Mouse (Mus musculus) urinary bladder, postnatal 36 days (tissue): ENCODE measurements around the gene Myo16.

ENCODE experiments used
- DNase-seq, 2 experiments: peaks; one replicate each; pipeline ENCODE4 v3.0.0; 2022; ENCODE audit warnings: low spot score in 2 of 2, mixed read lengths in 1 of 2

The Myo16 gene

DNA sequence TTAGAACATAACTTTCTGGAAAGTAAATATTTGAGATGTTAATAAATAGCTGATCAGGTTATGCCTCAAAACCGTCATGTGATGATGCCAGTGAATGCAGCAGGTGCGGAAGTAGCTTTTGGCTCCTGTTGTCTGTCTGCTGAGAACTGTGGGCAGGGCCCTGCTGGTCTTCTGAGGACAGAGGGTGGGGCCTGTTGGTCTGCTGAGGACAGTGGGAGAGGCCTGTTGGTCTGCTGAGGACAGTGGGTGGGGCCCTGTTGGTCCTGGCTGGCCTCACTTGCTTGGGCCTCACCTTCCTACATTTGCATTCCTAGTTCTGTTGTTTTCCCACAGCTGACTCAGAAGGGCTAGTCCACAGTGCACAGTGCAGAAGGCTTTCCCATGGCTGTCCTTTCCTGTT is 466.0 kb downstream of the Myo16 start:
- peak; percentile 22 to 52 for DNase-seq

DNA sequence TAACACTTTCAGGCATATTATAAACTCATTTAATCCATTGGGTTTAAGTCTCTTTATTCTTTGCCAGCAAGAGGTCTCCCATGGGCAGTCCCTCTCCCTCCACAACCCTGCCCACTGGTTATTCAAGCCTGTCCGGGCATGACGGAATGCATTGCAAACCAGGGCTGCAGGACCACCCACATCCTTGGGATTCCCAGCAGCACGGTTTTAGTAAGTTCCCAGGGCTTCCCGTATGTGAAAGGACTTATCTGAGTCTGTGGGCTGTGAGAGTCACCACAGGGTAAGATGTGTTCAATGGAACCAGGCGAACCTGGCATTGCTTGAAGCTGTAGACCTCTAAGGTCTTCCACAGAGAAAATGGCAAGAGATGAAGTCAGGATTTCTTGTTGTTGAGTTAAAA is 471.6 kb downstream of the Myo16 start:
- no peak for DNase-seq

DNA sequence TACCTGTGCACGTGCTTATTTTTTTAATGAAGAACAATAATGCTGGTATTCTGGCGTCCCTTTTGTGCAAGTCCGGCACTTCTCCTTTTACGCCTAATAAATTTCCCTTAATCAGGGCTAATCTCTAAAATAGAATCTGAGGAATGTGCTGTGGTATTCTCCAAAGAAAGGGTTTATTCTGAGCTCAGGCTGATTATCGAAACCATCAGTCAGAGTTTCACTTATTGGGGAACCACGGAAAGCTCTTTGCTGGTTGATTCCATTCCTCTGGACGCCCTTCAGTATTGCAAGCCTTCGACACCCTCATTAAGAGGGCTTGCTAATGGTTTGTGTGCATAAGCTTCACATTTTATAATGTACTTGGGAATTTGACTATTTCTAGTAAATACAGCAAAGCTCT is 475.0 kb downstream of the Myo16 start:
- DNase-seq, result no peak

DNA sequence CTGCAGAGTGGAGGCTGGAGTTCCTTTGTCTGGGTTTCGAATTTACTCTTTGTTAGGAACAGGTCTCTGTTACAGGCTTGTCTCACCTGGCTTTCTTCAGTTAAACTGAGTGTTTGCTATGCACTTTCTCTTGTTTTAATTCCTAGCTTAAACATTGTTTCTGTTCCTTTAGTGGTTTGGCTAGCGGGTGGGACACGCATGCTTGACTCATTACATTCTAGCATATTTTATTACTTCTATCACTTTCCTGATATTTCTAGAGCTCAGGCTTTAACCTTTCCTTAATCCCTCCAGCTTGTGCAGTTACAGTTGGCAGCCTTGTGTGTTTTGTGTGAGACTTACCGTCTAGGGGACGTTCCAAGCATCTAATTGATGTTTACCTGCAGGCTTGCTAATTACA is 476.2 kb downstream of the Myo16 start:
- no peak for DNase-seq

DNA sequence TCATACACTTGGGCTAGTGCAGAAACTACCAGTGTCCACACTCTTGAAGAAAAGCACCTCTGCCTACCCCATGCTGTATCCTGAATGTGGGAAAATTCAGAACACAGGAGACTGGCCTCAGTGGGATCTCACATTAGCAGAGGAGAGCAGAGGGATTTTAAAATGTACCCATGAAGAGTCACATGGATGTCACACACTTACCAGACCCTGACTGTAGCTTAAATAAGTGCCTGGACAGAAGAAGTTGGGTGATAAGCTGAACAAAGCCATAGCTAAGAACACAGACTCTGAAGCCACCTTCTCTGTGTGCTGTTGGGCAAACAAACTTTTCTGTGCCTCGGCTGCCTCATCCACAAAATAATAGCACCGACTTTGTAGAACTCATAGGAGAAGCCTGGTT is 477.3 kb downstream of the Myo16 start:
- no peak for DNase-seq

DNA sequence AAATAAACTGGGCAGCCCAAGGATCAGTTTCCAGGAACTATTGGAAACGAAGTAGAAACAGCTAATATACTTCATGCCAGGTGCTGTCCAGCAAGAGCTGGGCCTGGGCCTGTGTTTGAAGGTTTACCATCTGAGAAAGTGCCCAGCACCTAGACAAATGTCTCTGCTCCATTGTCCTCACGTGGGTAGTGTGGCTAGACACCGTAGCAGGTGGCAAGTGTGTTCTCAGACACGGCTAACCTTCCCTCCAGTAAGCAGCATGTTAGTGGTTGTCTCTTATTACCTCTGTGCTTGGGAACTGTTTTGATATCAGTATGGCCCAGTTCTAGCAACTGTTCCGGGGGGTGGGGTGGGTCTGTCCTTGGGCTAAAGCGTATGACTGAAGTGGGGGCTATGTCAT is 478.9 kb downstream of the Myo16 start:
- DNase-seq, result no peak

DNA sequence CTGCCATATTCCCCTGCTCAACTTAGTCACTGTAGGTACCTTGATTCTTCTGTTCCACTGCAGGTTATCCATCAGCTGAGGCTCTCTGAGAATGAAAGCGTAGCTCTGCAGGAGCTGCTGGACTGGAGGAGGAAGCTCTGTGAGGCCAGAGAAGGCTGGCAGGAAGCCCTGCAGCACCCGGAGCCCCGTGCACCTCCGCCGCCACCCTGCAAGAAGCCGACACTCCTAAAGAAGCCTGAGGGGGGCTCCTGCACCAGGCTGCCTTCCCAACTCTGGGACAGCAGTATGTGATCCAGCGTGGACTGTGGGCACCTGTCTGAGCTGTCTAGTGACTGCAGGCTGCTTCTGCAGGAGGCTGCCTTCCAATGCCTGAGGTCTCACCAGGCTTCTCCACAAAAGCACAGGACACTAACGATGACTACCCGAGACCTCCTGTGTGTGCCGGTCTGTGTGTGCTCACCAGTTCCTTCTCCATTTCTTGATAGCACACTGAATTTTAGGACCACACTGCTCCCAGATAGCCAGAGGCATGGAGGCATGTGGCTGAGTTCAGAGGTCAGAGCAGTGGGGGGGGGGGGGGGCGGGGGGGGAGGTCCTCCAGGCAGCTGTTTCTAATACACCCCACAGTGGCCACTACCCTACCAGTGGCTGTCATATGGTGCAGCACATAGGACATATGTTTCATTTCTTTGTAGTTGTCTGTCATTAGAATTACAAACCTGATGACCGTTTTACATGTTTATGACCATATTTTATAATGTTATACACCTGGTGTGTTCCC is 479.8 kb downstream of the Myo16 start:
- no peak for DNase-seq

DNA sequence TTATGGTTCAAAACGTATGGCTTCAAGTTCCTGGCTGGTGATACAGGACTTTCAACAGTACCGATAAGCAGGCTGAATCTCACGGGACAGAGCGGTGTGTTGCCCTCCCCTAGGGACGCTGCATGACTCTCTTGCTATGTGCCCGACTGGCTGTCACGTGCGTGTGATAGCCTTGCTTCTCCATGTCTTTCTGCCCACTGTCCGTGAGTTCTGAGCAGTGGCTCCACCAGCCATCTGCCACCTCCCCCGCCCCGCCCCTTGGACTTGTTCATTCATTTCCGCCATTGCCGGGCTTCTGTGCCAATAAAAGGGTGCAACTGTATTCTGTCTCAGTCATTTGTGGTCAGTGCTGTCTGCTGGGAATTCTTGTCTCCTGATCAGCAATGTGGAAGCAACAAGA is 480.7 kb downstream of the Myo16 start:
- DNase-seq, result no peak

DNA sequence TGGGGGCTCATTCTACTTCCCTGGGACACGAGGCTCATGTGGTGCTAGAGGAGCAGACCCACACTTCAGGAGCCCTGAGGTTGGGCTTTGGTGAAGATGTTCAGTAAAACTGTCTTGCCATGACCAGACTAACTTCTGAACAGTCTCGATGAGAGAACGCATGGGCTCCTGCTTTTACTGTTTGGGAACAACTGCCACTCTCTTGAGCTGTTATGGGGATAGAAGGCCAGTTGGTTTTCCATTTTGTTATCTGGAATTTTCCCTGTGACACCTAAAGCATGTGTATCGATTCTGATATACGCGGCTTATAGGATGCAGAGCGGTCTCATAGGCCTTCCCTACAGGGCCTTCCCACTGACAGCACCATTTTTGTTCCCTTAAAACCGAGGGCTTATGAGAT is 485.2 kb downstream of the Myo16 start:
- DNase-seq, result no peak

DNA sequence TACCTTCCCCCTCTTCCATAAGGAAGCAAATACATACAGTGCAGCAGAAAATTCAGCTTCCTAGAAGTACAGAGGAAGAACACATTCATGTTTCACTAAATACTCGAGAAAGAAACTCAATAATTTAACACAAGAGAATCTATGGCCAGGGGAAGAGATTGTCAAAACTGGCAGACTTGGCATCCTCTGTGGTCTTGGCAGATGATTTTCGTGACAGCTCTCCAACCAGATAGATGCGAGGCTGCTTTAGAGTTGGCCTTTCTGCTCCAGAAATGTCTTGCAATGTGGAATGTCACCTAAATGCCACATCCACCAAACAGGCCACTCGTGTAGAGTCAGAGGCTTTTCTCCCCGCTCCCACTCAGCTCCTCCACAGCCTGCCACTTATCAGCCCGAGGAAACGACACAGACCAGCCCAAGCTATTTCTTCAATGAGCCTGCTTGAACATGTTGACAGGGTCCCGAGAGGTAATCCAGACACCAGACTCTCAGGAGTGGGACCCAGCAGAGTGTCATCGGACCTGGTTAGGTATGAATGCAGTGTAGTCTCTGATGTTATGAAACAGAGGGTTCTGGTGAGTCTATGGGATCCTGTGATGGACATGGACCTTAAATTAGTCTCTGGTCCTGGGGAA is 486.6 kb downstream of the Myo16 start:
- no peak for DNase-seq

DNA sequence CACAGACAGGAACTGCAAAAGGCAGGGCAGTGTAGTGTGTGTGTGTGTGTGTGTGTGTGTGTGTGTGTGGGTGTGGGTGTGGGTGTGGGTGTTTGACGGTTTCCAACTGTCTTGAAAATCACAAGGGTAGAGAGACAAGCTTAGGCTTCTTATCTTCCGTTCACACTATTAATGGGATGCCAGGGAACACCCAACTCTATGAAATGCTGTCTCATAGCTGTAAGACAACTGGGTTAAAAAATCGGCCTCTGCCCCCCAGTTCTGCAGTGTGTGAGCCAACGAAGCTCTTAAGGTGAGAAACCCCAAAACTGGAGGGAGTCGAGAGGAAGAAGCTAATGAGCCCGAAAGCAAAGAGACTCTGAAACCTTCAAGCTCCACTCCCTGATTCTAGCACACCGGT is 487.1 kb downstream of the Myo16 start:
- no peak for DNase-seq

DNA sequence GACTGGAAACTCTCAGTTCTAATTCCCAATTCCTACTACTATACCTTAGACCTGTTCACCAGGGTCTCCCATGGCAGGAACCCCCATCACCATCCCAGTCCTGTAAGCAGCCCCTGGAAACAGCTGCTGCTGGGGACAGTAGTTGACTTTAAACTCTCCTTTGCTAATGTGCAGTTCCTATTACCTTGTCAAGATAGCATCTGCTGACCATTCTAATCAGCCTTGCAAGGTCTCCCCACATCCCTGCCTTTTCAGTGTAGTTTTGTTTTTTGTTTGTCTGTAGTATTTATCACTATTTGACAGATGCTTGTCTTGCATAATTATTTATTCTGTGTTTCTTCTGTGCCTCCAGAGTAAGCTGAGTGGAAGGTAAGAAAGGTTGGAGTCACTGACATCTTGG is 487.6 kb downstream of the Myo16 start:
- no peak for DNase-seq

DNA sequence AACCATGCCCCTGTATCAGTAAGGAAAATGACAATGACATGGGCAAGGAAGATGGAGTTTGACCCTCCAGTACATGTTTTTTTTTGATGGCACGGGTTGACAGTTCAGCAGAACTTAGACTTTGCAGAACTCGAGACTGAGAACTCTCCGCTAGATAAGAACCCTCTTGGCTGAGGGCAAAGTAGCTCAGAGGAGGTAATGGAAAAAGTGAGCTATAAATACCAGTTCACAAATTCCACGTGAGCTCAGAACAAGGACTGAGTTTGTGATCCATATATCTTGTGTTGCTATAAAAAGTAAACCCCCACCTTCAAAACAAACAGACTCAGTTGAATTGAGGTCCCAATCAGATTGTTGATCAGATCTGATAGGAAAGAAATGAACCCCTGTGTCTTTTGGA is 489.5 kb downstream of the Myo16 start:
- DNase-seq, result no peak

DNA sequence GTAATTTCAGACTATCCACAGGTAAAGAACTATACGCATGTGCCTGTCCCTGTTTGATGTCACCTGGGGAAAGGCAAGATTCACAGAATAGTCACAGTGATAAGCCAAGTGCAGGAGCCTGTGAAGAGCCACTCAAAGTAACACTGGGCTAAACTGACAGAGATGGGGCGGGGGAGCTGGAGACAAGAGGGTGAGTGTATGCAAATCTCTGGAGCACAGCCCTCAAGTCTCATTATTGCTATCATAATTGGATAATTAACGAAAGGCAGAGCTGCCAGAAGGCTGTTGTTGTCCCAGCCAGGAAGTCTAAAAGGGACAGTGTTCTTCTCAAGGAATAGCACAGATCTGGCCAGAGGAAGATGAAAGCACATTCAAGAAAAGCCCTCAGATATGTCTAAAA is 490.8 kb downstream of the Myo16 start:
- no peak for DNase-seq

DNA sequence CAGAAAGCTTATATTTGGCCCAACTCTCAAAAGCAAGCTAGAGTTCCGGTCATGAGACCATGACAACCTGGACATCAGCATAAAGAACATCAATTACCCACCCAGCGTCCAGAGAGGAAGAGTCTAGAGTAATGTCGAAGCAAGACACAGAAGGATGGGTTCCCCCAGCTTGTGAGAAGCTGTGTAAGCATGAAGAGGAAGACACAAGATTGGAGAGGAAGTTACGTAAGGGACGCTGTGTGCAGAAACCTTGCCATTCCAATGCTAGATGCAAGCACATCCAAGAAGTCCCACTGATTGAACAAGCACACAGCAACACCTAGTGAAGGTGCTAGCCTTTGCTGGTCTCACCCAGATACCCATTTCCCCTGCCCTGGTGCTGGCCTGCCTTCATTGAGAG is 492.0 kb downstream of the Myo16 start:
- DNase-seq, result no peak

DNA sequence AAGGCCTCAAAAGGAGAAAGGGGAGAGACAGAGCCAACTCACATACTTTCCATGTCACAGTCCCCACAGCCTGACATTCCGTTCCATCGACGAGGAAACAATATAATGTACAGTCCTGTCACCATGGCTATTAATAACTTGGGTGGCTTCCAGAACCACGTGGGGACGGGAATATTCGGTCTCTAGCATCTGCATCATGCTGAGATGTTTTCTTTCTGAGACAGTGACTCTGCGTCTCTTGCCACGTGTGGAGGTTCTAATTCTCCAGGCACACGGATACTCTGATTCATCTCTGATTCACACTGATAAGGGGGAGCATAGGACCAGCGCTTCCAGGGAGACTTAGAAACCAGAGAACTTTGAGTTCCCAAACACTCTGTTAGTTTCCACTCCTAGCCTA is 492.8 kb downstream of the Myo16 start:
- DNase-seq, result no peak

DNA sequence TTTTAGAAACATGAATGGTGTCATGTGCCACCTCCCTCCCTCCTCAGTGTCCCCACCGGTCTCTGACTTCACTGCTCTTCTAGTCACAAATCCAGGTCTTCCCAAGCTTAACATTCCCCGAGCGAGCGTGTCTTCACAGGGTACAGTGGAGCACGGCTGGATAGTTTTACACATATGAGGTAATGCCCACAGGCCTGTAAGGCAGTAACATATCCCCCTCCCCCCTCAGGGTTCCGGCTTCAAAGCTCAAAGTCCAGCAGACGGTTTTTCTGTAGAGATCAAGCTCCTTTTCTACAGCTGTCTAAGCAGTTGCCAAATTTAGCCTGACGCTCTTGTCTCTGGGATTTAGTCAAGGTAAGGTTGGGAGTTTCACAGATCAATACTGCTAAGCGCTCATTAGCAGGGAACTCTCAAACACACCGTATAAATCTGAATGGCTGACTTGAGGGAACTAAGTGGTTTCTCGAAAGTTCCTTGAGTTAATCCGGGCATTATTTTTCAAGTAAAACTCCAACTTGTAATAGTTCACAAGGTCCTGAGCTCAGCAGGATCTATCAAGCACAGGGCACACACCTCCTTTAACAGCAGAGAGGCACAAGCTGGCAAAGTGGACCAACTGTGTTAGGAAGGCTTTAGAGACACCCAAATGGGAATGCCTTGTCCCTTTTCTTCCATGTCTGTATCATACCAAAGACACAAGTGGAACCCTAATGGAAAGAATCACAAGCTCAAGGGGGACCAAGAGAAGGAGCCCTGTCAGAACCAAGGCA is 498.0 kb downstream of the Myo16 start:
- no peak for DNase-seq

DNA sequence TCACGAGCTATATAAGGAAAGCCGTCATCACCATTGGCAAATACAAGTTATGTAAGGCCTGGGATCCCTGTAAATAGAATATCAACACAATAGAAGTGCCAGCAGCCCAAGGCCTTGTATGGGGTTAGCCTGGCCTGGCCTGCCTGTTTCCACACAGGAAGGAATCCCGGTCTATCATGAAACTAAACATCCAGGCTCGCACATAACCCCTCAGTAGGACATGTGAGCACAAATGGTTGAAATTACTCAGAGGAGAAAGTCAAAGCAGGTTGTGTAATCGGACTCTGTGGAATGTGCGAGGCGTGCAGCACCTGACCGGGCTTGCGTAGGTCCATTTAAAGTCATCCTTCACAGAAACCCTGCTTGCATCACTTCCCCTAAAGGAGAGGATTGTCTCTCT is 499.6 kb downstream of the Myo16 start:
- peak; percentile 24 to 26 for DNase-seq

DNA sequence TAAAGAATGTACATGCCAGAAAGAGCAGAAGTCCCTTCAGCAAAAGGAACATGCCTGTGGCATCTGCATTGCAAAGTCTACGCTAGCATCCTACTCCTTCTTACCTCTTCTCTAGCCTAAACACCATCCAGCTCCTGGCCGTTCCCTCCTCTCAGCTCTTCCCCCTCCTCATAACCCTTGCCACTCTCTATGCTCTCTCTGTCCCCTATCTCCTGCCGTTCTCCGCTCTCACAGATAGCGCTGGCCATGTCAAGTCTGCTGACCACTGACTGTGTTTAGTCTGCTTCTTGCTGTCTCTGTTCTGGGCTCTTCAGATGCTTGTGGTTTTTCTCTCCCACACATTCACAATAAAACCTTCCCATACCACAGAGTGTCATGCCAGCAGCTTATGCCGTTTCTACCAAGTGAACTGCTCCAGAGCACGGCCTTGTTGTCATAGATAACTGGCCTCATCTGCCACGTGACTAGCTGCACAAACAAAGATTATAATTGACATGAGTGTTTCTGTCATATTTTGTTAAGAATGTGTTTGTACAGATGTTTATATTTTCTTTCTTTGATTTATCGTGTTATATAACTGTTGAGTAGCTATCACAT is 501.3 kb downstream of the Myo16 start:
- DNase-seq, result no peak

DNA sequence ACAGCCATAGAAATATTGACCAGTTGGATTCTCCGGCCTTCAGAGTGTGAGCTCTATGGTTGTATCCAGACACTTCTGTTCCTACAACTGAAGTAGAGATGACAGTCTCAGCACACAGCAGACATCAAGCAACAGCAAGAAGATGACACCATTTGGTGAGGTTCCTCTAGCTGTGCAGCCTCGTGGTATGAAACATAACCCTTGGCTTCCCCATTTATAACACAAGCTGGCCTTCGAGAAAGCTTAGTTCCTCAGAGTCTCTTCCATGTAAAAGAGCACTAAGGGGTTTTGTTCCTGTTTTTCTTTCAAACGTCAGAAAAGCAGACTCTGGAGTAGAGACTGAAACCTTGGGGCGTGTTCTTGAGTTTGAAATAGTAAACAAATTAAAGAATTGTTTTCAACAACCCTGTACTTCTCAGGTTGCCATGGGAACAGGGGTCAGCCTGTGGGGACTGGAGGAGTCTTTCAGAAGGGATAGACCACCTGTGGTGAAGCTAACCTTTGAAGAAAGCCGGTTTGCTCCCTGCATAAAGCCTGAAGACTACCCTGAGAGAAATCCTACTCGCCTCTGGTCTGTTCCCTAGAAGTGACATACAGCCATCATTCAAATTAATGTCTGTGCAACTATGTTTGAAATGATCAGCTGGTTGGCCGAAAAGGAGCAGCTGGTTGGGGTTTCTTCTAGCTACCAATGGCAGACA is 510.2 kb downstream of the Myo16 start:
- DNase-seq, result no peak

DNA sequence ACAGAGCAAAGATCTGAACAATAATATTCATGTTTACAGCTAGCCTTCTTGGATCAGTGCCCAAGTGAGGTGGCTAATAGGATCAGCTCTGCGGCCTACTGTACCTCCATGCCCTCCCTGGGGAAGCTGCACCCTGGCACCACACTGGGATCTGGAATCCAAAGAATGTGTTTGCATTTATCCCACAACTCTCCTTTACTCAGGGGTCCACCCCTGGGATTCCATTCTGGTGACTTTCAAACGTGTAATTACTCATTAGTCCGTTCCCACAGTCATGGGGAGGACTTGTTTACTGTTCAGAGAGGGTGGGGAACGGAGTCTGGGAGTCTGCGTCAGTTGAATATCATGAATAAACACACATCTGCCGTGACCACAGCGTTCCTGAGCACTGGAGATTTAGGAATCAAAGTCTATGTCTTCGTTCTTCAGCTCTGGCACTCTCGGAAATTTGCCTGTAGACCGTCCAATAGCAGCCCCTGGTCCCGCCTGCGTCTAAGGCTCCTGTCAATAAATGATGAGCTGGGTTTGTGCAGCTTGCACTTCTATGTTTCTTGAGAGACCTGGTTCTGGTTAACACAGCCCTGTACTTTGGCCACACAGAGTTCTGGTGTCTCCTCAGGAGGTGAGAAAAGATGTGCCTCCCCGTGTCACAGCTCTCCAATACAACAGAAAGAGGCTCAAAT is 511.3 kb downstream of the Myo16 start:
- DNase-seq, result peak; percentile 16 to 20
